Mouse (Mus musculus) hindbrain, embryonic 16.5 days (tissue): ENCODE measurements around the gene Olfr1417. TPM values are rescaled to one million over a fixed set of nuclear protein-coding genes. Genes with fewer than 3 reads are reported as not detected.

Source experiments
- ATAC-seq: fragments of 200-750 bp; cut with Nextera tagmentation; 2 replicates; pipeline ENCODE4 v1.8.0; 2017; ENCODE audit warnings: moderate TSS enrichment, moderate library complexity
- H3K27ac ChIP-seq: fragments of 300-500 bp; sonication (generic); 2 replicates; pipeline ENCODE4 v1.5.1; 2014; ENCODE audit warnings: low read depth, mild to moderate bottlenecking, control low read depth, low read length, moderate library complexity
- H3K27me3 ChIP-seq: fragments of 300-500 bp; sonication (generic); replicated peaks from 2 replicates; pipeline ENCODE4 v1.6.1; 2014; ENCODE audit warnings: low read length; ENCODE audit not compliant: control insufficient read depth, insufficient read depth
- H3K36me3 ChIP-seq: fragments of 300-500 bp; sonication (generic); 2 replicates; pipeline ENCODE4 v1.6.1; 2014; ENCODE audit warnings: mild to moderate bottlenecking, low read length, moderate library complexity, mixed read lengths; ENCODE audit not compliant: control insufficient read depth, insufficient read depth
- H3K4me1 ChIP-seq: fragments of 300-500 bp; sonication (generic); 2 replicates; pipeline ENCODE4 v1.6.1; 2014; ENCODE audit warnings: low read depth, low read length; ENCODE audit not compliant: control insufficient read depth, insufficient read depth
- H3K4me2 ChIP-seq: fragments of 300-500 bp; sonication (generic); 2 replicates; pipeline ENCODE4 v1.6.1; 2014; ENCODE audit warnings: mild to moderate bottlenecking, low read length, control low read depth, moderate library complexity
- H3K4me3 ChIP-seq: fragments of 300-500 bp; sonication (generic); 2 replicates; pipeline ENCODE4 v1.5.1; 2014; ENCODE audit warnings: mild to moderate bottlenecking, low read length, control low read depth, moderate library complexity
- H3K9ac ChIP-seq: fragments of 300-500 bp; sonication (generic); 2 replicates; pipeline ENCODE4 v1.6.1; 2014; ENCODE audit warnings: low read depth, mild to moderate bottlenecking, control low read depth, low read length, moderate library complexity
- H3K9me3 ChIP-seq: fragments of 300-500 bp; sonication (generic); 2 replicates; pipeline ENCODE4 v1.6.1; 2014; ENCODE audit warnings: mild to moderate bottlenecking, low read length, moderate library complexity; ENCODE audit not compliant: control insufficient read depth
- WGBS: fragments of 180-500 bp; shearing (Covaris S2); extraction: QIAGEN DNeasy Blood & Tissue Kit; methylation state at CpG from one replicate; pipeline ENCODE4 v1.1.7; 2014; 5-methylcytosine and 5-hydroxymethylcytosine counted together
- polyA plus RNA-seq: library from polyadenylated mRNA; unstranded; fragments of >200 nt; fragmentation: Nextera tagmentation; extraction: Ambion mirVana; gene quantifications from 2 replicates; pipeline ENCODE4 v1.2.1, GENCODE M21; 2015

Olfr1417 gene
- polyA plus RNA-seq, 1 experiment from 2014 or later: 0.33 TPM

DNA sequence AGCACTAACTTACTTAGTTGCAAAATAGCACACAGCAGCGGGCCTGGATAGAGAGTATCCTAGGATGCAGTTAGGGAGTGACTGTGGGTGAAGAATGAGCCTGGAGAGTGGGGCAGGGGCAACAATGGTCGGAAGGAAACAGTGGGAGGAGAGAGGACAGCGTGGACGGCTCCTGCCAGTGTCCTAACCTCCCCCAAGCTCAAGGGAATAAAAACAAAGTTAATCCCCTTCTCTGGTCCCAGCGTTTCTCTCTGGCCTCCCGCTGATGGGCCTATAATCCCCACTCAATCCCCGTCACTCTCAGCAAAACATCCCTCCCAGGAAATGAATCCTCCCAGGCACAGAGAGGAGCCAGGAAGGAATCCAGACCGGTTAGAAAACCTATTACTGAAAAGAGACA lies 25.4 kb downstream of the Olfr1417 start:
- Histone ChIP-seq H3K36me3 (no peaks in the 10 kb centered on the region), H3K4me3 (no peak overlapping the region), H3K9ac (no peak overlapping the region), H3K27me3 (no peaks in the 10 kb centered on the region), H3K4me2 (no peak overlapping the region), H3K4me1 (peaks cover 10% of the 10 kb centered on the region), H3K27ac (no peak overlapping the region), H3K9me3 (no peaks in the 10 kb centered on the region)
- WGBS: 17% methylated on average over 8 of the region's 8 CpGs
- no peak for ATAC-seq

DNA sequence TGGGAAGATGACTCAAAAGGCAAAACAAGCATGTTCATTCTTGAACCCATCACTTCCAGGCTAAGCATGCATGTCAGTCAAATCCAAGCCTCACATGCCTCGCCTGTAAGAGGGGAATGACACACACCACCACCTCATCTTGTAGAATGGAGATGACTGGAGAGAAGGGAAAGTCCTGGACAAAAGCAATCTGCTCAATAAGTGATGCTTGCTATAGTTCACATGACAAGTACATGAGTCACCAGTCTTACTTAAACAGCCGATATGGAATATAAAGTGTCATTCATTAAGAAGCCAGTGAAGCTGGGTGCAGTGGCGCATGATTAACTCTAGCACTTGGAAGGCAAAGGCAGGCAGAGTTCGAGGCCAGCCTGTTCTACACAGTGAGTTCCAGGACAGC lies 25.9 kb downstream of the Olfr1417 start:
- no peak for ATAC-seq
- Histone ChIP-seq H3K27me3 (no peaks in the 10 kb centered on the region), H3K4me1 (peaks cover 10% of the 10 kb centered on the region), H3K4me3 (no peak overlapping the region), H3K9me3 (no peaks in the 10 kb centered on the region), H3K9ac (no peak overlapping the region), H3K4me2 (no peak overlapping the region), H3K27ac (no peak overlapping the region), H3K36me3 (no peaks in the 10 kb centered on the region)
- WGBS: 81% methylated on average over 4 of the region's 4 CpGs

DNA sequence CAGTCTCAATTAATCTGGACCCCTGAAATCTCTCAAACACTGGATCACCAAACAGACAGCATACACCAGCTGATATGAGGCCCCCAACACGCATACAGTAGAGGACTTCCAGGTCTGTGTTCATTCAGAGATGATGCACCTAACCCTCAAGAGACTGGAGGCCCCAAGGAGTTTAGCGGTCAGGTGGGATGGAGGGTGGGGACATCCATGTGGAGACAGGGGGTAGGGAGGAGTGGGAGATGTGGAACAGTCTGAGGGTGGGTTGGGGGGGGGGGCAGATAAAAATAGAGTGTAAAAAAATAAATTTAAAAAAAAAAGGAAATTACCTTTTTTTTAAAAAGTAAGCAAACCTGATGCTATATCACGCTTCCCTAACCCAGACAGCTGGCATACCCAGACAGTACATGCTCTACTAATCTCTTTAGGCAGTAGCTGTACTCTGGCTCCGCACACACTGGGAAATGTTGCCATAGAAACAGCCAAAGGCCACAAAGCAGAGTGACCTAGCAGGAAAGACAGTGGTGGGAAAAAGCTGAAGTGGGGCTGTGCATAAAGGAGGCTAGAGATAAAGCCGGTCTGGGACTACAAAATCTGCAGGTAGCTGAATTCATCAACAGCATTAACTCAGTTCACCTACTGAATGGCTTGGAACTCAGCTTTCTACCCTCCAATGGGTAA lies 27.2 kb downstream of the Olfr1417 start:
- WGBS: 42% methylated on average over 5 of the region's 5 CpGs
- no peaks in the 10 kb centered on the region for H3K9me3 ChIP-seq
- H3K36me3 ChIP-seq: no peaks in the 10 kb centered on the region
- no peak overlapping the region; the same call in 1 of the 2 replicates for H3K27ac ChIP-seq
- H3K4me1 ChIP-seq: peaks cover 7% of the 10 kb centered on the region
- H3K4me3 ChIP-seq: no peak overlapping the region
- no peak overlapping the region for H3K9ac ChIP-seq
- no peaks in the 10 kb centered on the region for H3K27me3 ChIP-seq
- peak; percentile 95 for ATAC-seq
- no peak overlapping the region for H3K4me2 ChIP-seq

DNA sequence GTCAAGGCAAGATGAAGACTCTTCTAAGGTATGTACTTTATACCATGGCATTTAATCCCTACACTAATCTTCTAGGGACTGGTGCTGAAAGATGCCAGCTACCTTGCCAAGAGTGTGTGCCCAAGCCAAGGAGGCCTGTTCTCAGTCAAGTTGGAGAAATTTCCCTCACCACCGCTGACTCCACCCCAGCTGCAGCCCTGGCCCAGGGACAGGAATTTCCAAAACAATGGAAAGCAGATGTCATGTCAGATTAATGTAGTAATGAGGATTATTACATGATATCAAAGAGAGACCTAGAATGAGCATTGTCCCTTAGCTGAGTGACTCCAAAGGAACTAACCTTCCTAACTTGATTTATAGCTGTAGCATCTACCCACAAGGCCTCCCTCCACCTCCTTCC lies 28.2 kb downstream of the Olfr1417 start:
- no peak overlapping the region for H3K4me2 ChIP-seq

DNA sequence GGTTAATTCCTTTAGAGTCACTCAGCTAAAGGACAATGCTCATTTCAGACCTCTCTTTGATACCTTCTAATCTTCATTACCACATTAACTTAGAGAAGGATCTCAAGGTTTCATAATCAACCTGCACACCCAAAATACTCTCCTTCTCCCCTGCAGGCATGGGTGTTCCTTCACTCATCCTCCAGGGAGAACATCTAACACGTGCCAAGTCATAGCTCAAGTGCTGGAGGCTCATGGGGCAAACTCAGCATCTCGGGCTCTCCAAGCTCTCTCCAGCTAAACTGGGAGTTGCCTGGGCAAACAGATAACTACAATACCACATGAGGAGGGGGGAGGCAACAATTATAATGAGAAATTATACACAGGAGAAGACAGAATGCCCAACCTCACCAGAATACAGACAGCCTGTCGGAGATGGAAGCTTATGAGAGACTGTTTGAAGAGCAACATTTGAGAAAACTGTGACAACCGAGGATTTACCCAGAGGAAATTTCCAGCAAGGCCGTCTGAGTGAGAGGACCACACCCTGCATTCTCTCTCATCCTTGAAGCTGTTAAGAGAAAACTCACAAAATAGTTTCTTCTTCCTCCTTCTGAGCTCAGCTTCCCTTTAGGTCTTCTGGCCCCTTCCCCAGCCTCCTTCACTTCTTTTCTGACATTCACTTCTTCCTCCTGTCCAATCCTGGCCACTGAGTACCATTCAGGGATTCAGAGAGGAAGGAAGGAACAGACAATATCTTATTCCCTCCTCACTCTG lies 28.8 kb downstream of the Olfr1417 start:
- no peak for ATAC-seq
- Histone ChIP-seq H3K9ac (no peak overlapping the region), H3K4me1 (peaks cover 7% of the 10 kb centered on the region), H3K36me3 (no peaks in the 10 kb centered on the region), H3K27ac (no peak overlapping the region), H3K4me3 (no peak overlapping the region), H3K9me3 (no peaks in the 10 kb centered on the region), H3K27me3 (no peaks in the 10 kb centered on the region), H3K4me2 (no peak overlapping the region)
- 82% methylated on average over 5 of the region's 5 CpGs for WGBS

More for the DNA sequence above, 28.2 kb downstream of the Olfr1417 start:
- no peak overlapping the region for H3K4me3 ChIP-seq
- no peak for ATAC-seq
- H3K9me3 ChIP-seq: no peaks in the 10 kb centered on the region
- H3K9ac ChIP-seq: no peak overlapping the region
- peaks cover 7% of the 10 kb centered on the region for H3K4me1 ChIP-seq
- H3K36me3 ChIP-seq: no peaks in the 10 kb centered on the region
- 73% methylated on average over 1 of the region's 1 CpGs for WGBS
- no peak overlapping the region for H3K27ac ChIP-seq
- H3K27me3 ChIP-seq: no peaks in the 10 kb centered on the region

DNA sequence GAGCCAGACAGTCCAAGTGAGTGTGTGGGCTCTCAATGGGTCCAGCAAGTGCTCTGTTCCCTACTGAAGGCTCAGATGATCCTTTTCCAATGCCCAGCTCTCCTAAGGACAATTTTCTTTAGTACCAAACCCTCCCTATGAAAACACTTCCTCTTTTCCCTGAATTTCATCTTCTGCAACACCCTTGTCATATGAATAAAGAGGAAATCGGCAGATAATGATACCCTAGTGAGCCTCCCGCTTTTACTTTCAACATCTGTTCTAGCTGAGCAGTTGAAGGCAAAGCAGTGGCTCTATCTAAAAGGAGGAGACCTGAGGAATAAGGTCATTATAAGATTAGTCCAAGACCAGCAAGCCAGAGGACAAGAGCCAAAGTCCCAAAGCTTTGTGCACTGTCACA lies 30.6 kb downstream of the Olfr1417 start:
- WGBS: 90% methylated on average over 2 of the region's 2 CpGs
- Histone ChIP-seq H3K27ac (no peak overlapping the region), H3K4me3 (no peak overlapping the region), H3K9ac (no peak overlapping the region), H3K27me3 (no peaks in the 10 kb centered on the region), H3K36me3 (no peaks in the 10 kb centered on the region), H3K4me2 (no peak overlapping the region), H3K4me1 (peaks cover 7% of the 10 kb centered on the region), H3K9me3 (no peaks in the 10 kb centered on the region)
- ATAC-seq: no peak

DNA sequence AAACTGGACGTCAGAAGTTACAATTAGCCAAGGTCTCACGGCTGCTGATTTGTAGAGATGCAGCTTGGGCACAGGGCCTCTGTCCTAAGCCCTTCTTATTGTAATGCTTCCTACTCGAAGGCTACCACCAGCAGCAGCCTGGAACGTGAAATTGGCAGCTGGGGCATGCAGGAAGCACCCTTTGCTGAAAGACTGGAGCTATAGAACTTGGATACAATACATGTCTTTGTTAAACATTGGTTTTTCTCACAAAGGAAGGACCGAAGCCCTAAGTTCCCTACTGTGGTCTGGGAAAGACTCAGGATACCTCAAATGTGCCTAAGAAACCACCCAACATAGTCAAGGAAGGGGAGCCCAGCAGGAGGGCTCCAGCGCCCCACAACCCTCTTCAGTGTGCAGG lies 31.2 kb downstream of the Olfr1417 start:
- Histone ChIP-seq H3K36me3 (no peaks in the 10 kb centered on the region), H3K4me3 (no peak overlapping the region), H3K27me3 (no peaks in the 10 kb centered on the region), H3K27ac (no peak overlapping the region), H3K4me2 (no peak overlapping the region), H3K9me3 (no peaks in the 10 kb centered on the region), H3K9ac (no peak overlapping the region), H3K4me1 (peaks cover 7% of the 10 kb centered on the region)
- ATAC-seq: no peak
- WGBS: 30% methylated on average over 6 of the region's 6 CpGs

DNA sequence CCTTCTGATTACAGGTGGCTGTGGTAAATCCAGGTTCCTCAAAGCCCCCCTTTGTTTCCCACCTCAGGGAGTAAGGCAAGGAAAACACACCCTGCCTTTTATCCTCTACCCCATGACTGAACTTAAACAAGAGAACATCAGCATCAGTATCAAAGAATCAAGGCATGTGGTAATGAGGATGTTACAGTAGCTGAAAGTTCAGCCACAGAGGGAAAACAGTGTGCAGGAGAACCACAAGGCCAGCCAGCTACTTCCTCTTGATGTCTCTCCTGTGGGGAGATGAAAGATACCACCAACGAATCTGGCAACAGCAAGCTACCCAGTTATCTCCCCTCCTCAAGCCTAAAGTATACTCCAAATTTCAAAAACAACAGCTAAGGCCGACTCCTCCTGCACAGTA lies 31.8 kb downstream of the Olfr1417 start:
- peaks cover 6% of the 10 kb centered on the region for H3K4me1 ChIP-seq
- no peaks in the 10 kb centered on the region for H3K27me3 ChIP-seq
- no peak for ATAC-seq
- WGBS: 61% methylated on average over 2 of the region's 2 CpGs
- H3K9me3 ChIP-seq: no peaks in the 10 kb centered on the region
- no peaks in the 10 kb centered on the region for H3K36me3 ChIP-seq
- no peak overlapping the region for H3K27ac ChIP-seq
- no peak overlapping the region for H3K4me3 ChIP-seq
- H3K9ac ChIP-seq: no peak overlapping the region
- no peak overlapping the region for H3K4me2 ChIP-seq

DNA sequence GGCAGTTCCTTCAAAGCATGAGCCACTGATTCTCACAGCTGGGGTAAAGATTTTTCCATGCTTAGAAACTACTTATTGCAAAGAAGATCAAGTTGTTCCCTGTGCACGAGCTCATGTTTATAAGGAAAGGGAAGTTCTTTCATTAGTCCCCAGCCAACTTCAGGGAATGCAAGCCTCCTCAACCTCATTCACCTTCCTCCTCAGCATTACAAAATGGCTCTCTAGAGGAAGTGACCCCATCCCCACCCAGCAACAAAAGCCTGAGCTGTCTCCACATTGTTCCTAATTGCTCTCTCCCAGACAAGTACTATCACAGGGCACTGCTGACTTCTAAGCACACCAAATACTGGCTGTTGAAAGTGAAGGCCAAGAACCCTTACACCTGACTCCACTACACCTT lies 34.6 kb downstream of the Olfr1417 start:
- no peaks in the 10 kb centered on the region for H3K36me3 ChIP-seq
- no peak overlapping the region for H3K9ac ChIP-seq
- no peaks in the 10 kb centered on the region for H3K4me1 ChIP-seq
- no peak overlapping the region for H3K27ac ChIP-seq
- ATAC-seq: no peak
- no peak overlapping the region for H3K4me2 ChIP-seq
- no peaks in the 10 kb centered on the region for H3K9me3 ChIP-seq
- H3K27me3 ChIP-seq: no peaks in the 10 kb centered on the region
- WGBS: 62% methylated on average over 1 of the region's 1 CpGs
- no peak overlapping the region for H3K4me3 ChIP-seq
